In genomic region chr12:79742211-79742610, GRCm38 (mm10) we compare ENCODE assay signal across 10 mouse cellular contexts.
DNase-seq lines count a peak whose midpoint lies in the region; ATAC-seq lines count a peak whose summit lies in the region.
"Had no signal": no experiment of that assay in that cellular context is flagged by ENCODE, and none has a peak within 500 bp of the region (broad histone marks: within the 10 kb centered on the region; RNA-seq: fewer than 3 reads in every experiment).

No protein-coding gene starts in this region.

- H3K9ac ChIP-seq in kidney, embryonic 14.5 days (ENCODE audit: low read depth, low read length), result no peak overlapping the region
- H3K9ac ChIP-seq in midbrain, embryonic 11.5 days (ENCODE audit: low read length), result no peak overlapping the region
- H3K9ac ChIP-seq: neural tube, embryonic 12.5 days had no signal

- no peak overlapping the region for H3K4me3 ChIP-seq in kidney, embryonic 14.5 days (ENCODE audit: low read length)
- H3K4me3 ChIP-seq in midbrain, embryonic 11.5 days (ENCODE audit: low read depth, low read length), result no peak overlapping the region
- H3K4me3 ChIP-seq: neural tube, embryonic 12.5 days had no signal

- peak; percentile 65 for ATAC-seq in kidney, embryonic 14.5 days (ENCODE audit: low FRiP score, low TSS enrichment)
- ATAC-seq in midbrain, embryonic 11.5 days (ENCODE audit: low FRiP score), result peak; percentile 65
- ATAC-seq in activated CD4-positive, CD25-positive, alpha-beta regulatory T cell, adult 4 months, result no peak

- H3K9me3 ChIP-seq in kidney, embryonic 14.5 days (ENCODE audit: control insufficient read depth, low read length), result no peaks in the 10 kb centered on the region
- no peaks in the 10 kb centered on the region for H3K9me3 ChIP-seq in midbrain, embryonic 11.5 days (ENCODE audit: control insufficient read depth, low read length)
- H3K9me3 ChIP-seq: G1E; neural tube, embryonic 12.5 days had no signal

- WGBS in kidney, embryonic 14.5 days, result 23% methylated on average over 7 of the region's 7 CpGs
- 40% methylated on average over 7 of the region's 7 CpGs for WGBS in midbrain, embryonic 11.5 days

- DNase-seq in kidney, postnatal 36 days, result no peak
- peak; percentile 88 for DNase-seq in adrenal gland, adult 8-10 months
- peak; percentile 60 for DNase-seq in adrenal gland, postnatal 25 days
- DNase-seq in midbrain, embryonic 11.5 days (ENCODE audit: low spot score, missing footprints), result no peak
- DNase-seq in spleen, postnatal 10 days (ENCODE audit: low spot score in 2 of 2), result no peak
- DNase-seq: spleen, adult 18-20 months had no signal

- H3K27ac ChIP-seq in kidney, embryonic 14.5 days (ENCODE audit: low read depth, low read length), result 0 out of 2 replicates have a peak overlapping the region, but pooled peaks have one; percentile 17
- no peak overlapping the region; the same call in 1 of the 2 replicates for H3K27ac ChIP-seq in midbrain, embryonic 11.5 days (ENCODE audit: low read depth, low read length)
- H3K27ac ChIP-seq: neural tube, embryonic 12.5 days had no signal

- H3K27me3 ChIP-seq in kidney, embryonic 14.5 days (ENCODE audit: control insufficient read depth, insufficient read depth, low read length), result no peaks in the 10 kb centered on the region
- H3K27me3 ChIP-seq in midbrain, embryonic 11.5 days (ENCODE audit: control insufficient read depth, insufficient read depth, low read length), result no peaks in the 10 kb centered on the region
- H3K27me3 ChIP-seq: neural tube, embryonic 12.5 days had no signal

- peaks cover 29% of the 10 kb centered on the region for H3K4me1 ChIP-seq in kidney, embryonic 14.5 days (ENCODE audit: control insufficient read depth, insufficient read depth, low read length)
- peaks cover 14% of the 10 kb centered on the region for H3K4me1 ChIP-seq in midbrain, embryonic 11.5 days (ENCODE audit: control insufficient read depth, insufficient read depth, low read length)

- H3K4me2 ChIP-seq in kidney, embryonic 14.5 days (replicated peaks; ENCODE audit: low read depth, low read length), result no peak overlapping the region
- H3K4me2 ChIP-seq in midbrain, embryonic 11.5 days, result no peak overlapping the region
- H3K4me2 ChIP-seq: neural tube, embryonic 12.5 days had no signal

- H3K36me3 ChIP-seq in kidney, embryonic 14.5 days (ENCODE audit: control insufficient read depth, insufficient read depth, low read length), result no peaks in the 10 kb centered on the region
- H3K36me3 ChIP-seq in midbrain, embryonic 11.5 days (ENCODE audit: control insufficient read depth, insufficient read depth, low read length), result no peaks in the 10 kb centered on the region
- H3K36me3 ChIP-seq: G1E; neural tube, embryonic 12.5 days had no signal

Comparison
In these comparisons a context has a peak if more than half of its experiments do, and no peak if none do; other contexts are left out.
1. DNase-seq: peak in adrenal gland, adult 8-10 months (single experiment) and adrenal gland, postnatal 25 days (single experiment); none in kidney, postnatal 36 days (0 of 2), midbrain, embryonic 11.5 days (single experiment) and spleen, postnatal 10 days (0 of 2).